Mouse (Mus musculus) testis, adult 2 months (tissue): Measurements from ENCODE around the gene Mrln.

Source experiments
- CTCF ChIP-seq: fragments of 200-500 bp; IDR thresholded peaks from 2 replicates; pipeline ENCODE4 v1.5.1; 2012; ENCODE audit warnings: low read depth, mild to moderate bottlenecking, inconsistent platforms, low read length, moderate library complexity; ENCODE audit not compliant: control insufficient read depth, insufficient read depth, insufficient replicate concordance
- POLR2A ChIP-seq: fragments of 200-500 bp; IDR thresholded peaks from 2 replicates; pipeline ENCODE4 v1.6.1; 2012; ENCODE audit warnings: low read depth, mild to moderate bottlenecking, inconsistent platforms, low read length, moderate library complexity; ENCODE audit not compliant: control insufficient read depth

- TF ChIP-seq CTCF (no peak), POLR2A (no peak)
Measured at GRCm38 (mm10) chr10:70262051-70262450, 57.6 kb downstream of the Mrln start.
